Mouse (Mus musculus): ENCODE measurements around the gene Phykpl. TPM values are rescaled to one million over a fixed set of nuclear protein-coding genes. Genes with fewer than 3 reads are reported as not detected.

Phykpl gene
- polyA plus RNA-seq, 1 experiment from 2014 or later, result 17.6 TPM

DNA sequence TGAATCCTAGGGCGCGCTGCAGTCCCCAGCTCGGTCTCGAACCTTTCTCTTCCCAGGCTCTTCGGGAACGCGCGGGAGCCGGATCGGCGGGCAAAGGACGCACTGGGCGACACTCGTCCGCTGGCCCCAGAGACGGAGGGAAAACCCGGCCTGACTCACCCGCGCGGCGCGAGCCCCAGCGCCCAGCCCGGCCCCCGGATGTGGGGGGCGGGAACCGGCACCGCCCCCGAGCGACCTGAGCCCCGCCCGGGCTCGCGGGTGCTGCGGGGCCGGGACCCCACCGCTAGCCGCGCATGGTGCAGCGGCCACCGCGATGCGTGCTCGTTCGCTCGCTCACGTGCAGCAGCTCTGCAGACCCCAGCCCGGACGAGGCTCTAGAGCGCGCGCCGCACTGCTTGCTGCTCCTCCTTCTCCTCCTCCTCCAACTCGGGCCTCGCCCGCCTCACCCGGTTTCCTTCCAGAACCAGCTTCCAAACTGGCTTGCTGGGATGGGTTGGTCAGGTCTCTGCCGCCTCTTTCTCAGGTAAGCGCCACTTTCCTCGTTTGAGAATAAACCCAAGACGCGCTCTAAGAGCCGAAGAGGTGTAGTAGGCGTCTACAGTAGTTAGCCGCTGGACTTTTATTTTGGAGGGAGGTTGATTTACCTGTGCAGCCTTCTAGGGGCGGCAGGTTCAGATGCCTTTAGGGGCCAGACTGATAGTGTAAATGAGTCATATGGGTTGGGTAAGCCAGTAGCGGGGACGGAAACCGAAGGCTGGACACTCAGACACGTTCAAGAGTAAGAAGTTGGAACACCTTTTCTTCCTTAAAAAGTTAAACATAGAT lies 66.3 kb downstream of the Phykpl start, which contains the start of the genes N4bp3 and D930048N14Rik:
Gene N4bp3, minus strand, starts transcription at position 152 of the 825 bp plus-strand sequence.
Gene D930048N14Rik, plus strand, starts transcription at position 264 of the 825 bp plus-strand sequence.
- WGBS, result under 1% methylated on average over 70 of the region's 70 CpGs
- Histone ChIP-seq H3K36me3 (replicated peaks) (peaks cover 1% of the 10 kb centered on the region; the same call in 1 of the 2 replicates), H3K4me3 (peak within 1 kb of the TSS; percentile 76), H3K27ac (replicated peaks) (peak within 1 kb of the TSS; percentile 84), H3K9me3 (no peaks in the 10 kb centered on the region), H3K4me1 (peaks cover 53% of the 10 kb centered on the region), H3K27me3 (replicated peaks; ENCODE audit: low read depth, poor library complexity, severe bottlenecking) (peaks cover 40% of the 10 kb centered on the region)
- peak; percentile 82 for DNase-seq (ENCODE audit: low spot score)

DNA sequence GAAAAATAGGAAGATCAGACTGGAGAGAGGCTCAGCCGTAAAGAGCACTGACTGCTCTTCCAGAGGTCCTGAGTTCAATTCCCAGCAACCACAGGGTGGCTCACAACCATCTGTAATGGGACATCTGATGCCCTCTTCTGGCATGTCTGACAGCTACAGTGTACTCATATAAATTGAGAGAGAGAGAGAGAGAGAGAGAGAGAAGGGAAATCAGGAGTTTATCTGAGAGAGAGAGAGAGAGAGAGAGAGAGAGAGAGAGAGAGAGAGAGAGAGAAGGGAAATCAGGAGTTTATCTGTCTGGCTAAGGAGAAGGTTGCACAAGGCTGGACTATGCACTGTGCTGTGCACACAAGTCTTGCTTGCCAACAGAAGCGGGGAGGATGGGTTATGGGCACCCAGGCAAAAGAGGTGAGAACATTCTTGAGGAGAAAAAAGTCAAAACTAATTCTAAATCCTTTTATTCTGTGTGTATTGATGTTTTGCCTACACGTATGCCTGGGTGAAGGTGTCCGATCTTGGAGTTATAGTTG lies 68.4 kb downstream of the Phykpl start:
- Histone ChIP-seq H3K27ac (replicated peaks) (no peak overlapping the region), H3K9me3 (no peaks in the 10 kb centered on the region), H3K4me3 (no peak overlapping the region), H3K4me1 (peaks cover 40% of the 10 kb centered on the region), H3K36me3 (replicated peaks) (no peaks in the 10 kb centered on the region), H3K27me3 (replicated peaks; ENCODE audit: low read depth, poor library complexity, severe bottlenecking) (peaks cover 40% of the 10 kb centered on the region)
- WGBS, result 89% methylated on average over 4 of the region's 4 CpGs
- no peak for DNase-seq (ENCODE audit: low spot score)

DNA sequence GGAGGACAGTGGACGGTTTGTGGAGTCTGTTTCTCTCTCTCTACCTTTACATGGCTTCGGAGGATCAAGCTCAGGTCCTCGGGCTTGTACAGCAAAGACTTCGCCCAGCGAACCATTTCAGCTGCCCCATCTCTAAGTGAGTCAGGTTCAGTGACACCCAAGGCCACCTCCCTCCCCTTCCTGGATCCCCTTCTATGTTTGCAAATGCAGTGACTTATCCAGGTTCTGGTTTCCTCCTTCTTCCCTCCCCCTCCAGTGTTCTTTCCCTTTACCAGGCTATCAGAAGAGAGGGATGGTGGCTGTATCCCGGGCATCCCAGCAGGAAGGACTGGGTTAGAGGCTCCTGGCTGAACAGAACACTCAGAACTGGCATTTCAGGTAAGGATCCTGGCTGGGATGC lies 69.2 kb downstream of the Phykpl start:
- no peak for DNase-seq (ENCODE audit: low spot score)
- Histone ChIP-seq H3K4me1 (peaks cover 38% of the 10 kb centered on the region), H3K36me3 (replicated peaks) (no peaks in the 10 kb centered on the region), H3K4me3 (no peak overlapping the region), H3K9me3 (no peaks in the 10 kb centered on the region), H3K27me3 (replicated peaks; ENCODE audit: low read depth, poor library complexity, severe bottlenecking) (peaks cover 40% of the 10 kb centered on the region), H3K27ac (replicated peaks) (no peak overlapping the region)
- 92% methylated on average over 6 of the region's 6 CpGs for WGBS

Other genes with a start within 250 kb of the Phykpl start
- gene Hnrnpab, start 22.1 kb downstream of the Phykpl start, polyA plus RNA-seq (2016; fragmentation: Nextera tagmentation; extraction: Ambion mirVana), result 636 and 666 TPM in 2 replicates
- gene Nhp2, start 35.0 kb downstream of the Phykpl start, polyA plus RNA-seq (2016; fragmentation: Nextera tagmentation; extraction: Ambion mirVana), result 260 and 276 TPM in 2 replicates
- 32.7 and 38.1 TPM in 2 replicates for gene Rmnd5b, start 51.1 kb downstream of the Phykpl start, polyA plus RNA-seq (2016; fragmentation: Nextera tagmentation; extraction: Ambion mirVana)
- gene N4bp3, start 66.1 kb downstream of the Phykpl start, polyA plus RNA-seq (2016; fragmentation: Nextera tagmentation; extraction: Ambion mirVana), result 15.8 and 17.4 TPM in 2 replicates
- 1.6 and 2.4 TPM in 2 replicates for gene D930048N14Rik, start 66.2 kb downstream of the Phykpl start, polyA plus RNA-seq (2016; fragmentation: Nextera tagmentation; extraction: Ambion mirVana)
- gene 0610009B22Rik, start 104.1 kb downstream of the Phykpl start, polyA plus RNA-seq (2016; fragmentation: Nextera tagmentation; extraction: Ambion mirVana), result 84.2 TPM in 2 replicates
- gene Sec24a, start 178.9 kb downstream of the Phykpl start, polyA plus RNA-seq (2016; fragmentation: Nextera tagmentation; extraction: Ambion mirVana), result 13.5 and 14.3 TPM in 2 replicates
- gene Sar1b, start 178.9 kb downstream of the Phykpl start, polyA plus RNA-seq (2016; fragmentation: Nextera tagmentation; extraction: Ambion mirVana), result 94.9 and 105 TPM in 2 replicates

All from embryonic facial prominence, embryonic 10.5 days (tissue).